15 mouse cellular contexts compared by ENCODE assay signal in the genomic region with DNA sequence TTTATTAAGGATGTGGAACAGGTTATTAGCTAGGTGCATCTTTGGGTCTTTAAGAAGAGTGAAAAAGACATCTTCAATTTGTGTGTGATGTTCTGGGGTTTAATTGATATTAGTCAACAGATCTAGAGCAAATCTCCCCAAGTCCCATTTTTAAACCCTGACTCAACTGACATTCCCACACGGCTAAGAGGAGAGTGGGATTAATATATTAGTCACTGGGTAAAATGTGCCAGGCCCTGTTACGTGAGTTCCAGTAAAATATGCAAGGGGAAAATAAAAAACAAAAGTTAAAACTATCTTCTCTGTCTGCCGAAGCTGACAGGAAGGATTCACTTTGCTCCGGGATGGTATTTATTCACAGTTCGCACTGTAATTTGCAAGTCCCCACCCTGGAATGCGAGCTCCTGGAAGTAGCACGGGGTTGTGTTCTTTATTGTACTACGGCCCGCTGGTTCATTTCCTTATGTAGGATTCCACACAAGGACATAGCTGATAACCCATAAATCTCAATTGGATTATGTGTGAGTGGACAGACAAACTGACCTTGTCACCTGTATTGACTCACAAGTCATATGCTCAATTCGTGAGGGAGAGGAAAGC.
A peak's percentile ranks its signal among the peaks of the same experiment; 100 is the strongest.
DNase-seq lines count a peak whose midpoint lies in the region; ATAC-seq and TF ChIP-seq lines count a peak whose summit lies in the region.
"Had no signal": no experiment of that assay in that cellular context is flagged by ENCODE, and none has a peak within 500 bp of the region (broad histone marks: within the 10 kb centered on the region; RNA-seq: fewer than 3 reads in every experiment).

No protein-coding gene starts in this region.

- no peaks in the 10 kb centered on the region for H3K27me3 ChIP-seq in intestine, embryonic 15.5 days (replicated peaks)
- no peaks in the 10 kb centered on the region for H3K27me3 ChIP-seq in intestine, postnatal 0 days (replicated peaks; ENCODE audit: control insufficient read depth, insufficient read depth, low read length)
- no peaks in the 10 kb centered on the region for H3K27me3 ChIP-seq in embryonic facial prominence, embryonic 15.5 days
- no peaks in the 10 kb centered on the region for H3K27me3 ChIP-seq in myocyte (ENCODE audit: control insufficient read depth, insufficient read depth, insufficient read length)
- H3K27me3 ChIP-seq: heart, embryonic 15.5 days; kidney, embryonic 15.5 days; limb, embryonic 13.5 days; midbrain, embryonic 12.5 days had no signal

- ATAC-seq in intestine, embryonic 15.5 days, result 0 out of 2 replicates have a peak, but pooled peaks have one; percentile 34
- ATAC-seq in intestine, postnatal 0 days, result no peak; the same call in 1 of the 2 replicates
- no peak for ATAC-seq in embryonic facial prominence, embryonic 15.5 days (ENCODE audit: insufficient number of reproducible peaks, low FRiP score, low TSS enrichment, low read depth)

- H3K79me2 ChIP-seq in myocyte (ENCODE audit: control insufficient read depth, insufficient read depth), result peaks cover 15% of the 10 kb centered on the region

- H3K27ac ChIP-seq in intestine, embryonic 15.5 days, result 0 out of 2 replicates have a peak overlapping the region, but pooled peaks have one; percentile 48
- no peak overlapping the region for H3K27ac ChIP-seq in intestine, postnatal 0 days (ENCODE audit: low read depth, low read length)
- H3K27ac ChIP-seq in embryonic facial prominence, embryonic 15.5 days (replicated peaks), result 0 out of 2 replicates have a peak overlapping the region, but pooled peaks have one; percentile 8
- H3K27ac ChIP-seq: heart, embryonic 15.5 days; kidney, embryonic 15.5 days; limb, embryonic 13.5 days; midbrain, embryonic 12.5 days had no signal

- no peaks in the 10 kb centered on the region for H3K9me3 ChIP-seq in intestine, embryonic 15.5 days
- H3K9me3 ChIP-seq in intestine, postnatal 0 days (ENCODE audit: control insufficient read depth), result no peaks in the 10 kb centered on the region
- H3K9me3 ChIP-seq in embryonic facial prominence, embryonic 15.5 days (replicated peaks), result no peaks in the 10 kb centered on the region
- H3K9me3 ChIP-seq: heart, embryonic 15.5 days; kidney, embryonic 15.5 days; midbrain, embryonic 12.5 days had no signal

- no peak overlapping the region for H3K9ac ChIP-seq in intestine, embryonic 15.5 days
- no peak overlapping the region for H3K9ac ChIP-seq in intestine, postnatal 0 days (ENCODE audit: low read depth, low read length)
- H3K9ac ChIP-seq in embryonic facial prominence, embryonic 15.5 days, result no peak overlapping the region
- H3K9ac ChIP-seq: heart, embryonic 15.5 days; kidney, embryonic 15.5 days; limb, embryonic 13.5 days; midbrain, embryonic 12.5 days had no signal

- DNase-seq in ES-CJ7 (ENCODE audit: low read depth, low spot score), result peak; percentile 60
- DNase-seq in adrenal gland, postnatal 10 days, result no peak
- no peak for DNase-seq in cerebellum, adult 11-12 months
- DNase-seq: cerebellum, adult 11 months; cerebellum, postnatal 36 days; heart, adult 11 months; thymus, postnatal 36 days had no signal

- no peak overlapping the region for H3K4me3 ChIP-seq in intestine, embryonic 15.5 days (replicated peaks)
- H3K4me3 ChIP-seq in intestine, postnatal 0 days (ENCODE audit: low read depth, low read length), result no peak overlapping the region
- H3K4me3 ChIP-seq in embryonic facial prominence, embryonic 15.5 days (replicated peaks), result no peak overlapping the region
- peak overlapping the region; percentile 0 for H3K4me3 ChIP-seq in myocyte
- H3K4me3 ChIP-seq: heart, embryonic 15.5 days; kidney, embryonic 15.5 days; limb, embryonic 13.5 days; midbrain, embryonic 12.5 days had no signal

- H3K36me3 ChIP-seq in intestine, embryonic 15.5 days, result no peaks in the 10 kb centered on the region
- H3K36me3 ChIP-seq in intestine, postnatal 0 days (ENCODE audit: control insufficient read depth, insufficient read depth), result no peaks in the 10 kb centered on the region
- no peaks in the 10 kb centered on the region; the same call in 1 of the 2 replicates for H3K36me3 ChIP-seq in embryonic facial prominence, embryonic 15.5 days
- no peaks in the 10 kb centered on the region for H3K36me3 ChIP-seq in myocyte (ENCODE audit: control insufficient read depth, insufficient read depth)
- H3K36me3 ChIP-seq: heart, embryonic 15.5 days; midbrain, embryonic 12.5 days had no signal

- TF ChIP-seq CTCF in intestine, postnatal 0 days (IDR thresholded peaks at IDR 0.05; ENCODE audit: low read depth), result no peak

- H3K4me1 ChIP-seq in intestine, embryonic 15.5 days (replicated peaks), result peaks cover 14% of the 10 kb centered on the region; the same call in 1 of the 2 replicates
- peaks cover 3% of the 10 kb centered on the region for H3K4me1 ChIP-seq in intestine, postnatal 0 days (replicated peaks; ENCODE audit: control insufficient read depth, insufficient read depth, low read length)
- peaks cover 22% of the 10 kb centered on the region for H3K4me1 ChIP-seq in embryonic facial prominence, embryonic 15.5 days

- TF ChIP-seq POLR2A in myocyte (IDR thresholded peaks at IDR 0.05; ENCODE audit: insufficient read length, low read depth), result no peak

- 37% methylated on average over 10 of the region's 10 CpGs for WGBS in intestine, embryonic 15.5 days
- WGBS in intestine, postnatal 0 days, result 34% methylated on average over 10 of the region's 10 CpGs
- 30% methylated on average over 10 of the region's 10 CpGs for WGBS in embryonic facial prominence, embryonic 15.5 days

- H3ac ChIP-seq in myocyte (ENCODE audit: control insufficient read depth, insufficient read length), result no peak overlapping the region

- H3K4me2 ChIP-seq in intestine, embryonic 15.5 days (replicated peaks), result no peak overlapping the region
- no peak overlapping the region; the same call in 1 of the 2 replicates for H3K4me2 ChIP-seq in intestine, postnatal 0 days (replicated peaks; ENCODE audit: low read depth)
- H3K4me2 ChIP-seq in embryonic facial prominence, embryonic 15.5 days (replicated peaks), result 0 out of 2 replicates have a peak overlapping the region, but pooled peaks have one; percentile 15
- peak overlapping the region; percentile 66 for H3K4me2 ChIP-seq in myocyte (ENCODE audit: low read depth)
- H3K4me2 ChIP-seq: heart, embryonic 15.5 days; kidney, embryonic 15.5 days; limb, embryonic 13.5 days; midbrain, embryonic 12.5 days had no signal

TF ChIP-seq in myocyte, 11 proteins besides CTCF, POLR2A, EP300 and RAD21:
- TF ChIP-seq MYOG (IDR thresholded peaks at IDR 0.05; ENCODE audit: control insufficient read depth in 1 of 3, insufficient read depth in 1 of 3, insufficient read length in 2 of 3, low read depth in 2 of 3), result no peak
- TF ChIP-seq TCF12 (IDR thresholded peaks at IDR 0.05; ENCODE audit: insufficient read depth, poor library complexity, severe bottlenecking), result no peak
- TF ChIP-seq POLR2AphosphoS2 (IDR thresholded peaks at IDR 0.05; ENCODE audit: insufficient read length, low read depth), result no peak
- TF ChIP-seq MYOD1 (IDR thresholded peaks at IDR 0.05; ENCODE audit: control insufficient read depth in 1 of 3, insufficient read length in 2 of 3, low read depth in 2 of 3), result no peak
- no peak for TF ChIP-seq TCF3 (IDR thresholded peaks at IDR 0.05; ENCODE audit: insufficient read length, low read depth)
- TF ChIP-seq CEBPB (IDR thresholded peaks at IDR 0.05; ENCODE audit: insufficient read depth, poor library complexity, severe bottlenecking), result no peak
- TF ChIP-seq USF1 (IDR thresholded peaks at IDR 0.05; ENCODE audit: low read depth), result no peak
- no peak for TF ChIP-seq E2F4 (IDR thresholded peaks at IDR 0.05; ENCODE audit: insufficient read depth)
- no peak for TF ChIP-seq REST (IDR thresholded peaks at IDR 0.05; ENCODE audit: insufficient read depth, insufficient read length)
- no peak for TF ChIP-seq SRF (IDR thresholded peaks at IDR 0.05; ENCODE audit: control insufficient read depth, insufficient read length, low read depth)
- no peak for TF ChIP-seq MAX (IDR thresholded peaks at IDR 0.05; ENCODE audit: low read depth)

Comparison
In these comparisons a context has a peak if more than half of its experiments do, and no peak if none do; other contexts are left out.
1. H3K4me2 ChIP-seq: peak in embryonic facial prominence, embryonic 15.5 days (single experiment) and myocyte (single experiment); none in intestine, embryonic 15.5 days (single experiment) and intestine, postnatal 0 days (single experiment).